Mouse (Mus musculus): ENCODE results near the gene Tecpr2.

GRCm38 (mm10) chr12:111005803-111006202 lies 116.7 kb downstream of the Tecpr2 start:
- TF ChIP-seq ZNF384 (IDR thresholded peaks at IDR 0.05; ENCODE audit: low read depth, low read length) (no peak), CHD2 (IDR thresholded peaks at IDR 0.05; ENCODE audit: low read depth, low read length) (no peak), MAFK (IDR thresholded peaks at IDR 0.05; ENCODE audit: insufficient read depth, low read depth, low read length) (no peak), HCFC1 (IDR thresholded peaks at IDR 0.05; ENCODE audit: borderline replicate concordance, insufficient read depth, low read length) (no peak)

Data from ES-E14 (cell line).